In the genomic region with DNA sequence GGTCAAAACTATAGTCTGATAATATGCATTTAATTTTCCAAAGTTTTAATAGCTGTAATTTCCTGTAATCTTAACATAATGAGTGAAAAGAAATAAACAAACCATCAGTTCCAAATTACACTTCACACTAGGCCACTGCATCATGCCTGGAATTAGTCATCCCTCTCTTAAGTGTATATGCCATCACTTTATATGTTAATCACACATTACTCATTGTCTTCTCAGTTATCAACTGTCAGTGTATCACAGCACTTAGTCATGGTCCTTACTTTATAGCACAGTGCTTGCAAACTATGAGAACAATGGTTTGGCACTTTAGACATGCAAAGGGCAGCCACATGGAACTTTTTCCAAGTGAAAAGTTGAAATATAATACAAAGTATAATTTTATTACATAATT, we compare ENCODE assay signal across 24 mouse cellular contexts. TPM values are rescaled to one million over a fixed set of nuclear protein-coding genes. Genes with fewer than 3 reads are reported as not detected.
DNase-seq lines count a peak whose midpoint lies in the region; TF ChIP-seq lines count a peak whose summit lies in the region.
"Had no signal": no experiment of that assay in that cellular context is flagged by ENCODE, and none has a peak within 500 bp of the region (broad histone marks: within the 10 kb centered on the region; RNA-seq: fewer than 3 reads in every experiment).

No protein-coding gene starts in this region.

- H3ac ChIP-seq in C2C12 (ENCODE audit: control insufficient read depth, insufficient read length, low read depth), result no peak overlapping the region

- H3K9me3 ChIP-seq in hindbrain, embryonic 10.5 days, result no peaks in the 10 kb centered on the region
- H3K9me3 ChIP-seq in limb, embryonic 10.5 days (replicated peaks), result no peaks in the 10 kb centered on the region
- H3K9me3 ChIP-seq: G1E had no signal

- no peak for TF ChIP-seq CTCF in C2C12 (IDR thresholded peaks at IDR 0.05; ENCODE audit: control insufficient read depth, insufficient read depth, insufficient read length)

- H3K4me1 ChIP-seq in hindbrain, embryonic 10.5 days (replicated peaks), result no peaks in the 10 kb centered on the region
- no peaks in the 10 kb centered on the region for H3K4me1 ChIP-seq in limb, embryonic 10.5 days

- no peak overlapping the region for H3K4me3 ChIP-seq in C2C12 (ENCODE audit: insufficient read depth, poor library complexity, severe bottlenecking)
- no peak overlapping the region for H3K4me3 ChIP-seq in hindbrain, embryonic 10.5 days
- H3K4me3 ChIP-seq in limb, embryonic 10.5 days, result no peak overlapping the region

- no peaks in the 10 kb centered on the region for H3K27me3 ChIP-seq in C2C12 (ENCODE audit: control insufficient read depth, insufficient read depth, insufficient read length)
- no peaks in the 10 kb centered on the region for H3K27me3 ChIP-seq in hindbrain, embryonic 10.5 days (ENCODE audit: insufficient read depth, poor library complexity, severe bottlenecking)
- H3K27me3 ChIP-seq in limb, embryonic 10.5 days (ENCODE audit: low read depth, poor library complexity, severe bottlenecking), result no peaks in the 10 kb centered on the region
- H3K27me3 ChIP-seq: CH12.LX, Patski had no signal

- no peak overlapping the region for H3K27ac ChIP-seq in hindbrain, embryonic 10.5 days
- no peak overlapping the region for H3K27ac ChIP-seq in limb, embryonic 10.5 days

- no peaks in the 10 kb centered on the region for H3K79me3 ChIP-seq in C2C12 (ENCODE audit: low read depth)

- no peaks in the 10 kb centered on the region for H3K36me3 ChIP-seq in C2C12 (ENCODE audit: control insufficient read depth, insufficient read depth)
- H3K36me3 ChIP-seq in hindbrain, embryonic 10.5 days, result peaks cover 51% of the 10 kb centered on the region
- H3K36me3 ChIP-seq in limb, embryonic 10.5 days, result peaks cover 50% of the 10 kb centered on the region
- H3K36me3 ChIP-seq: G1E had no signal

- DNase-seq in 3T3-L1 (ENCODE audit: low read depth, low spot score), result peak; percentile 58
- peak; percentile 36 for DNase-seq in 416B (ENCODE audit: low read depth)
- DNase-seq in brain, adult 2 months (ENCODE audit: low read depth, low spot score), result peak; percentile 6
- no peak for DNase-seq in hindbrain, embryonic 10.5 days (ENCODE audit: low spot score)
- no peak for DNase-seq in limb, embryonic 10.5 days (ENCODE audit: low spot score)
- no peak for DNase-seq in cerebellum, postnatal 14 days
- no peak for DNase-seq in lung, adult 18-20 months
- DNase-seq: adrenal gland, adult 2 months; adrenal gland, adult 8-10 months; adrenal gland, postnatal 10 days; adrenal gland, postnatal 14 days; adrenal gland, postnatal 25 days; adrenal gland, postnatal 36 days; B cell, adult 2 months; cerebellum, adult 11 months; cerebellum, adult 11-12 months; cerebellum, adult 18-20 months; cerebellum, adult 2 months; cerebellum, adult 8-10 months; cerebellum, adult 9-10 months had no signal

- H3K79me2 ChIP-seq in C2C12 (ENCODE audit: control insufficient read depth, insufficient read depth), result no peaks in the 10 kb centered on the region

TF ChIP-seq in C2C12, 6 proteins besides CTCF, POLR2A, EP300 and RAD21:
- TF ChIP-seq CEBPB (IDR thresholded peaks at IDR 0.05; ENCODE audit: low read depth) (no peak), USF1 (IDR thresholded peaks at IDR 0.05; ENCODE audit: low read depth) (no peak), FOSL1 (IDR thresholded peaks at IDR 0.05; ENCODE audit: insufficient read depth, low read length, poor library complexity, severe bottlenecking) (peak; percentile 51), MYOD1 (IDR thresholded peaks at IDR 0.05; ENCODE audit: control insufficient read depth, insufficient read length, low read depth) (peak; percentile 16)
TF ChIP-seq in C2C12: peak in this region for 2.

RNA-seq across cellular contexts. Expression of a gene that starts 52.2 kb away (rescaled TPM):
- polyA plus RNA-seq in C2C12 (2012; fragmentation: generic; extraction: Trizol), result 0.18 TPM
- 17.9 and 18.3 TPM in 2 replicates for polyA plus RNA-seq in hindbrain, embryonic 10.5 days (2016; fragmentation: Nextera tagmentation; extraction: Ambion mirVana)
- 13.4 and 14.0 TPM in 2 replicates for polyA plus RNA-seq in limb, embryonic 10.5 days (2016; fragmentation: Nextera tagmentation; extraction: Ambion mirVana)
- polyA plus RNA-seq: G1E had no signal

Comparison
In these comparisons a context has a peak if more than half of its experiments do, and no peak if none do; other contexts are left out.
1. DNase-seq: peak in 3T3-L1 (single experiment), 416B (single experiment) and brain, adult 2 months (single experiment); none in hindbrain, embryonic 10.5 days (single experiment), limb, embryonic 10.5 days (single experiment), cerebellum, postnatal 14 days (0 of 2) and lung, adult 18-20 months (0 of 2).
2. RNA of a gene that starts 52.2 kb away (polyA plus RNA-seq): 17.9 to 18.3 TPM in hindbrain, embryonic 10.5 days and 13.4 to 14.0 TPM in limb, embryonic 10.5 days; 0.18 TPM in C2C12 (single experiment); every median in the first group is over 10 times any median in the second.